Mouse (Mus musculus): ENCODE measurements at regions not wholly inside any gene's neighbourhood (a gene's known extent, or its start where the extent isn't known, plus 50 kb on each side); places are given as distances from the start of the nearest gene placed in this dataset.

DNA sequence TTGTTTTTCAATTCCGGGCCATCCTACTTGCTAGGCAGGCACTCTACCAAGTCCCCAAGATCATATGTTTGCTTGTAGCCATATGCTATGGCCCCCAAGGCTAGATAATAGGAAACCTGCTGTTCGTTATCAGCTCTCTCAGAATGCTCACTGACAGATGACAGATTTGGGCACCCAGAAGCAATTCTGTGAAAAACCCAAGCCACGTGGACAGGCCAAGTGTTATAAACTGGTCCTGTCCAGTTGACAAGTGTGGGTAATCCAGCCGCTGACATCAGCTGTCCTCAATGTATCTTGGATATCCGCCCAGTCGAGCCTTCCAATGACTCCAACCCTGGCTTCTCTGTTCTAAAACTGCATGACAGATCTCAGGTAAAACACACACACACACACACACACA is 92.0 kb upstream of the Ces5a start:
- Histone ChIP-seq H3K27ac (no peak overlapping the region), H3K4me2 (ENCODE audit: low read length) (no peak overlapping the region), H3K36me3 (ENCODE audit: insufficient read depth, low read length) (no peaks in the 10 kb centered on the region), H3K4me3 (replicated peaks; ENCODE audit: low read depth, low read length) (no peak overlapping the region), H3K9me3 (replicated peaks; ENCODE audit: low read length) (no peaks in the 10 kb centered on the region), H3K4me1 (replicated peaks; ENCODE audit: insufficient read depth, low read length) (0 out of 2 replicates have a peak, but pooled peaks cover 6% of the 10 kb centered on the region), H3K27me3 (ENCODE audit: insufficient read depth, low read length) (no peaks in the 10 kb centered on the region), H3K9ac (ENCODE audit: low read depth, low read length) (no peak overlapping the region)
- 81% methylated on average over 6 of the region's 6 CpGs for WGBS
- TF ChIP-seq CTCF (IDR thresholded peaks at IDR 0.05; ENCODE audit: low read depth), result no peak
- ATAC-seq (replicated peaks; ENCODE audit: low FRiP score, low read depth), result no peak
- no peak for DNase-seq (ENCODE audit: low spot score)

DNA sequence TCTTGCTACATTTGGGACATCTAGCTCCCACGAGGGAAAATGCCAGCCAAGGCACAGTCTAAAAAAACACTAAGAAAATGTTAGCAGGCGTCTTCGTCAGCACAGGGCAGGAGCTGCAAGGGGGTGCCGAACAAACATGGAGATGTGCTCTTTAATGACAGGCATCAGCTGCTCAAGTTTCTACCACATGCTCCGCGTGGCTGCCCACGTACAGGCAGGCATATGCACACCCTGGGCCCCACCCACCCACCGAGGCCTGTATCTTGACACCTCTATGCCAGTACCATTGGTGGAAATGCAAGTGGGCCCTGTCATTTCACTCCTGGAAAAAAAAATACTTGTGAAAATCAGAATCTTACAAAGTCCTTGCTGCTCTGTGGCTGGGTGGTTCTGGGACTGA is 97.3 kb upstream of the Ces5a start:
- Histone ChIP-seq H3K4me3 (replicated peaks; ENCODE audit: low read depth, low read length) (no peak overlapping the region), H3K36me3 (ENCODE audit: insufficient read depth, low read length) (no peaks in the 10 kb centered on the region), H3K9ac (ENCODE audit: low read depth, low read length) (no peak overlapping the region), H3K27me3 (ENCODE audit: insufficient read depth, low read length) (no peaks in the 10 kb centered on the region), H3K4me1 (replicated peaks; ENCODE audit: insufficient read depth, low read length) (no peaks in the 10 kb centered on the region), H3K4me2 (ENCODE audit: low read length) (no peak overlapping the region), H3K9me3 (replicated peaks; ENCODE audit: low read length) (no peaks in the 10 kb centered on the region), H3K27ac (no peak overlapping the region)
- WGBS, result 42% methylated on average over 8 of the region's 8 CpGs
- ATAC-seq (replicated peaks; ENCODE audit: low FRiP score, low read depth), result no peak
- DNase-seq (ENCODE audit: low spot score), result peak; percentile 2
- no peak for TF ChIP-seq CTCF (IDR thresholded peaks at IDR 0.05; ENCODE audit: low read depth)

DNA sequence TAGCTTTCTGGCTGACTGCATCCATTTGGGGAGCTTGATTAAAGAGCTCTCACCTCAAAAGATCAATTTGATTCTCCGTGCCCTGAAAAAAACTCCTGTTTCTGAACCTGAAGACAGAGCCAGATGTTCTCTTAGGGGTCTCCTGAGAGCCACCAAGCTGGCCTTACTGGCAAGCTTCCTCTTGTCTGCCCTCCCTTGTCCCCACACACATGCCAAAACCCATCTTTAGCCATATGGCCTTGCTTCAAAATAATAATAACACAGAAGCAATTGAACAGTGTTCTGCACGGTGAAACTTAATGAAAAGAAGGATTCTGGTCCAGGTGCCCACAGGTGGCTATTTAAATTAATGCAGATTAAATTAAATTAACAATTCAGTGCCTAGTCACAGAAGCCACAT is 107.1 kb upstream of the Ces5a start:
- WGBS, result 53% methylated on average over 2 of the region's 2 CpGs
- Histone ChIP-seq H3K4me3 (replicated peaks; ENCODE audit: low read depth, low read length) (no peak overlapping the region), H3K36me3 (ENCODE audit: insufficient read depth, low read length) (no peaks in the 10 kb centered on the region), H3K4me1 (replicated peaks; ENCODE audit: insufficient read depth, low read length) (no peaks in the 10 kb centered on the region), H3K27ac (no peak overlapping the region), H3K4me2 (ENCODE audit: low read length) (no peak overlapping the region), H3K27me3 (ENCODE audit: insufficient read depth, low read length) (no peaks in the 10 kb centered on the region), H3K9ac (ENCODE audit: low read depth, low read length) (no peak overlapping the region), H3K9me3 (replicated peaks; ENCODE audit: low read length) (no peaks in the 10 kb centered on the region)
- no peak for TF ChIP-seq CTCF (IDR thresholded peaks at IDR 0.05; ENCODE audit: low read depth)
- no peak for DNase-seq (ENCODE audit: low spot score)
- no peak for ATAC-seq (replicated peaks; ENCODE audit: low FRiP score, low read depth)

DNA sequence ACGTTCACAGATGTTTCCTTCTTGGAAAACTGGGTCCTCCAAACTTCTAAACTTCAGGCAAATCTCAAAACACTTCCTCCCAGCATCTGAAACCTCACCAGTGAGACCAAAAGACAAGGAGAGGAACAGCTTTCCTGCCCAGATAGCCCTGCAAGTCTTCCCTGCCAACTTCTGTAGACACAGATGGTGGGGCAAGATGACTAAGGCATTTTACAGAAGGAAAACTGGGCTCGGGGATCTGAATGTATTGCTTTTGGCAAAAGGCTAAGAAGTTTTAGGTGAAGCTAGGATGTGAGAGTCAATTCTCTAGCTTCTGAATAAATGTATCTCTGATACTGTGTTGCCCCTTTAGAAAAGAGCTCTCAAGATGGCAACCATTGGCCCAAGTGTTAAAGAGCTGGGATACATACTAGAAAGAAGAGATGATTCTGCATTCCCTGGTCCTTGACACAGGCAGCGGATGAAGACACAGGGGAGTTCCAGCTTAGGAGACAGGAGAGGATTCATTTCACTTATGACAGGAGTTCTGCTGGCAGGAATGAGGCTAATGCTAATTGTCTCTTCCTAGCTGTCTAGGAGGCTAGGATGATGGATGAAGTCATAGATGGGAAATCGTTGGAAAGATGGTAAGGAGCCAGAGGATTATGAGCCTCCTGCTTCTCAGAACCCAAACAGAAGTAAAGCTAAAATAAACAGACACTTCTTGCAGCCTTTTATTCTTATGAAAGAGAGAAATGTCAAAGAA is 108.0 kb upstream of the Ces5a start:
- H3K27ac ChIP-seq, result no peak overlapping the region
- no peaks in the 10 kb centered on the region for H3K36me3 ChIP-seq (ENCODE audit: insufficient read depth, low read length)
- DNase-seq (ENCODE audit: low spot score) (no peak), ATAC-seq (replicated peaks; ENCODE audit: low FRiP score, low read depth) (no peak)
- TF ChIP-seq CTCF (IDR thresholded peaks at IDR 0.05; ENCODE audit: low read depth), result no peak
- 74% methylated on average over 4 of the region's 4 CpGs for WGBS
- H3K9ac ChIP-seq (ENCODE audit: low read depth, low read length), result no peak overlapping the region
- no peaks in the 10 kb centered on the region for H3K9me3 ChIP-seq (replicated peaks; ENCODE audit: low read length)
- H3K4me2 ChIP-seq (ENCODE audit: low read length), result no peak overlapping the region
- no peaks in the 10 kb centered on the region for H3K4me1 ChIP-seq (replicated peaks; ENCODE audit: insufficient read depth, low read length)
- no peaks in the 10 kb centered on the region for H3K27me3 ChIP-seq (ENCODE audit: insufficient read depth, low read length)
- H3K4me3 ChIP-seq (replicated peaks; ENCODE audit: low read depth, low read length), result no peak overlapping the region

DNA sequence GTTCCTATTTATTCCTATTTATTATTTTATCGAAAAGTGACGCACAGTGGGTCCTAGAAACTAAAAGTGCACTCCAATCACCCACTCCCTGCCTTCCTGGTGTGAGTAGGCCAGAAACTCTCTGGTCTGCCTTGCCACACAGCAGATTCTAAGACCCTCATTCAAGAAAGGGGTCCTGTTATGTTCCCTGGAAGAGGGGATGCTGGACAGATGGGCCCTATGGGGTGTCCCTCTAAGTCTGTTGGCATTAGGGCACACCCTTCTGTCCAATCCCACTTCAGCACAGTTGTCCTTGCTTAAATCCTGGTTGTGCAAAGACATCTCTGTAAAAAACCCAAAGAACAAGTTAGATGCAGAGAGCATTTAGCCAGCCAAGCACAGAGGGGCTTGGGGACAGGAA is 117.8 kb upstream of the Ces5a start:
- Histone ChIP-seq H3K27ac (no peak overlapping the region), H3K4me1 (replicated peaks; ENCODE audit: insufficient read depth, low read length) (no peaks in the 10 kb centered on the region), H3K9me3 (replicated peaks; ENCODE audit: low read length) (no peaks in the 10 kb centered on the region; the same call in 1 of the 2 replicates), H3K4me2 (ENCODE audit: low read length) (no peak overlapping the region), H3K4me3 (replicated peaks; ENCODE audit: low read depth, low read length) (no peak overlapping the region), H3K9ac (ENCODE audit: low read depth, low read length) (no peak overlapping the region), H3K27me3 (ENCODE audit: insufficient read depth, low read length) (no peaks in the 10 kb centered on the region), H3K36me3 (ENCODE audit: insufficient read depth, low read length) (no peaks in the 10 kb centered on the region)
- no peak for DNase-seq (ENCODE audit: low spot score)
- 95% methylated on average over 2 of the region's 2 CpGs for WGBS
- no peak for ATAC-seq (replicated peaks; ENCODE audit: low FRiP score, low read depth)
- TF ChIP-seq CTCF (IDR thresholded peaks at IDR 0.05; ENCODE audit: low read depth), result no peak

DNA sequence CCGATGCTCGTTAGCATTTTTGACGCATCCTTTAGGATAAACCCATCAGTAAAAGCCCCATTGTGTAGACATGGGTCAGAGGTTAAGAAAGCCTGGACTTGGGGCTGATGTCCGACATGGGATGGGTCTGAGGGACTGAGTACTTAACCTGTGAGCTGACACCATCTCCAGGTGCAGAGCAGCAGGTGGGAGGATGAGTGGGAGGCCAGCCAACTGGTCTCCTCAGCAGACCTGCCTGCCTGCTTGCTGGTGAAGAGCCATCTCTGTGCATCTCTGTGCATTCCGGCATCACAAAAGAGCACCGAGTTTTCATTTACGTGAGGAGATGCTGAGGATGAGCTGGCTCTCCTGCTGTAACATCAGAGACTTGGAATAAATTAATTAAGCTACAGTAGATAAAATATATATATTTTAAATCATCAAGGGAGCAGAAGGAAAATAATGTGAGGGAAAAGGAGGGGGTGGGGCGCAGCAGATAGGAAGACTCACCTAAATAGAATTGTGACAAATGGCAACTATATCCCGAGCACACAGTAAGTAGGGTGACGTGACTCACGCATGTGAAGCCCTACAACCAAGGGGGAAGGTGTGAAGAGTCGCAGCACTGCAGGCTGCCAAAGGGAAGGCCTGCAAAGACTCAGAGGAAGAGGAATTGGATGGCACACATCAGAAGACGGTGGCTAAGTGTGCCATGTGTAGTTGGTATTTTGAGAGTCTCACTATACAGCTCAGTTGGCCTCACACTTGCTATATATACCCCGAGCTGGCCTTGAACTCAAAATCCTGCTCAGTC is 118.5 kb upstream of the Ces5a start:
- no peaks in the 10 kb centered on the region for H3K36me3 ChIP-seq (ENCODE audit: insufficient read depth, low read length)
- no peak overlapping the region for H3K9ac ChIP-seq (ENCODE audit: low read depth, low read length)
- no peaks in the 10 kb centered on the region; the same call in 1 of the 2 replicates for H3K9me3 ChIP-seq (replicated peaks; ENCODE audit: low read length)
- H3K4me1 ChIP-seq (replicated peaks; ENCODE audit: insufficient read depth, low read length), result no peaks in the 10 kb centered on the region
- no peak for DNase-seq (ENCODE audit: low spot score)
- H3K4me3 ChIP-seq (replicated peaks; ENCODE audit: low read depth, low read length), result no peak overlapping the region
- no peak for ATAC-seq (replicated peaks; ENCODE audit: low FRiP score, low read depth)
- 66% methylated on average over 14 of the region's 14 CpGs for WGBS
- H3K27me3 ChIP-seq (ENCODE audit: insufficient read depth, low read length), result no peaks in the 10 kb centered on the region
- no peak overlapping the region for H3K4me2 ChIP-seq (ENCODE audit: low read length)
- no peak overlapping the region for H3K27ac ChIP-seq
- no peak for TF ChIP-seq CTCF (IDR thresholded peaks at IDR 0.05; ENCODE audit: low read depth)
